Mouse (Mus musculus) adrenal gland, adult 8-10 months (tissue): ENCODE data around the gene Hrg. TPM values are rescaled to one million over a fixed set of nuclear protein-coding genes. Genes with fewer than 3 reads are reported as not detected.
"Not testable (repeated sequence)": the region's sequence is repeated elsewhere in the genome, so short reads cannot be mapped to it uniquely, and the experiment has no call there.

Experiments
- DNase-seq: peaks from one replicate; pipeline ENCODE4 v3.0.0; 2022
- total RNA-seq, 4 experiments: library from RNA; stranded (reverse); gene quantifications; 2 replicates each; pipeline ENCODE4 v1.2.4; 2022

Hrg gene
- total RNA-seq = under 1 TPM in 2 of 4 experiments, not detected in 2; 0.20 to 0.46 TPM

- no peak for DNase-seq
These were observed at the start of gene Hrg for GRCm38 (mm10) chr16:22950840-22951395. Hrg (plus strand) TSS chr16:22951072.

GRCm38 (mm10) chr16:22901326-22901725 is 49.5 kb upstream of the Hrg start:
- no peak for DNase-seq

GRCm38 (mm10) chr16:22909290-22909689 is 41.6 kb upstream of the Hrg start:
- no peak for DNase-seq

- DNase-seq = no peak
These were observed 38.9 kb upstream of the Hrg start for GRCm38 (mm10) chr16:22911986-22912385.

- DNase-seq = no peak
These were observed 38.0 kb upstream of the Hrg start for GRCm38 (mm10) chr16:22912886-22913285.

GRCm38 (mm10) chr16:22914276-22914675 is 36.6 kb upstream of the Hrg start:
- no peak for DNase-seq

GRCm38 (mm10) chr16:22918034-22918433 is 32.8 kb upstream of the Hrg start, which contains the start of gene Fetub:
Fetub (plus strand) TSS chr16:22918334.
- no peak for DNase-seq

- DNase-seq = no peak
These were observed 32.1 kb upstream of the Hrg start for GRCm38 (mm10) chr16:22918664-22919312.

GRCm38 (mm10) chr16:22919971-22920854 is 30.7 kb upstream of the Hrg start:
- peak; percentile 49 for DNase-seq

GRCm38 (mm10) chr16:22921761-22922160 is 29.1 kb upstream of the Hrg start:
- DNase-seq = no peak

- DNase-seq = no peak
These were observed 28.4 kb upstream of the Hrg start for GRCm38 (mm10) chr16:22922433-22922832.

- no peak for DNase-seq
These were observed 21.3 kb upstream of the Hrg start for GRCm38 (mm10) chr16:22929575-22929974.

- DNase-seq = no peak
These were observed 19.3 kb upstream of the Hrg start for GRCm38 (mm10) chr16:22931431-22932200.

GRCm38 (mm10) chr16:22937631-22938030 is 13.2 kb upstream of the Hrg start:
- DNase-seq = no peak

- DNase-seq = no peak
These were observed 12.3 kb upstream of the Hrg start for GRCm38 (mm10) chr16:22938541-22938940.

GRCm38 (mm10) chr16:22939120-22939695 is 11.7 kb upstream of the Hrg start:
- DNase-seq = no peak

- not testable (repeated sequence) for DNase-seq
These were observed 8.9 kb upstream of the Hrg start for GRCm38 (mm10) chr16:22941825-22942476.

GRCm38 (mm10) chr16:22947371-22947770 is 3.5 kb upstream of the Hrg start:
- no peak for DNase-seq

GRCm38 (mm10) chr16:22953069-22953468 is 2.2 kb downstream of the Hrg start:
- no peak for DNase-seq

GRCm38 (mm10) chr16:22955397-22956084 is 4.7 kb downstream of the Hrg start:
- DNase-seq = peak; percentile 56

GRCm38 (mm10) chr16:22956085-22956439 is 5.2 kb downstream of the Hrg start:
- no peak for DNase-seq
